Mouse (Mus musculus) heart, adult 2 months (tissue): ENCODE measurements at regions not wholly inside any gene's neighbourhood (a gene's known extent, or its start where the extent isn't known, plus 50 kb on each side); places are given as distances from the start of the nearest gene placed in this dataset.

Experiments used
- DNase-seq, 2 experiments: peaks; one replicate each; pipeline ENCODE4 v3.0.0; 2021
- H3K27ac ChIP-seq: fragments of 200-600 bp; 2 replicates; pipeline ENCODE4 v1.8.1; 2022
- H3K27me3 ChIP-seq: fragments of 200-500 bp; 2 replicates; pipeline ENCODE4 v1.6.1; 2012; ENCODE audit warnings: mild to moderate bottlenecking, low read length, inconsistent platforms, mixed read lengths; ENCODE audit not compliant: control insufficient read depth, insufficient read depth
- H3K36me3 ChIP-seq: fragments of 200-500 bp; 2 replicates; pipeline ENCODE4 v1.6.1; 2012; ENCODE audit warnings: low read length, inconsistent platforms; ENCODE audit not compliant: control insufficient read depth, insufficient read depth
- H3K4me1 ChIP-seq: fragments of 200-500 bp; 2 replicates; pipeline ENCODE4 v1.6.1; 2011; ENCODE audit warnings: low read length; ENCODE audit not compliant: control insufficient read depth, insufficient read depth
- H3K4me3 ChIP-seq: fragments of 200-600 bp; 2 replicates; pipeline ENCODE4 v1.8.1; 2022
- H3K79me2 ChIP-seq: fragments of 200-500 bp; replicated peaks from 2 replicates; pipeline ENCODE4 v1.6.1; 2012; ENCODE audit warnings: mild to moderate bottlenecking, inconsistent platforms, low read length, moderate library complexity, mixed read lengths; ENCODE audit not compliant: control insufficient read depth, insufficient read depth
- H3K9ac ChIP-seq: fragments of 200-500 bp; 2 replicates; pipeline ENCODE4 v1.6.1; 2012; ENCODE audit warnings: low read depth, mild to moderate bottlenecking, control low read depth, inconsistent platforms, low read length, mixed read lengths
- CTCF ChIP-seq: fragments of 200-600 bp; IDR thresholded peaks from 2 replicates; pipeline ENCODE4 v1.8.1; 2022; ENCODE audit warnings: antibody characterized with exemption, mild to moderate bottlenecking, moderate library complexity
- EP300 ChIP-seq: fragments of 200-500 bp; IDR thresholded peaks from 2 replicates; pipeline ENCODE4 v1.6.1; 2011; ENCODE audit warnings: low read depth, low read length, control low read depth; ENCODE audit not compliant: insufficient read depth
- POLR2A ChIP-seq: fragments of 200-500 bp; IDR thresholded peaks from 2 replicates; pipeline ENCODE4 v1.6.1; 2011; ENCODE audit warnings: mild to moderate bottlenecking, low read depth, low read length, control low read depth; ENCODE audit not compliant: insufficient read depth
- WGBS: fragments of 180-500 bp; shearing (Covaris S2); methylation state at CpG from one replicate; pipeline ENCODE4 v1.1.7; 2018; 5-methylcytosine and 5-hydroxymethylcytosine counted together
- intact Hi-C: fragments of 180-260 bp; cut with DNase I; formaldehyde crosslinking; loops from one replicate; pipeline ENCODE4 v1.15.1; 2025

DNA sequence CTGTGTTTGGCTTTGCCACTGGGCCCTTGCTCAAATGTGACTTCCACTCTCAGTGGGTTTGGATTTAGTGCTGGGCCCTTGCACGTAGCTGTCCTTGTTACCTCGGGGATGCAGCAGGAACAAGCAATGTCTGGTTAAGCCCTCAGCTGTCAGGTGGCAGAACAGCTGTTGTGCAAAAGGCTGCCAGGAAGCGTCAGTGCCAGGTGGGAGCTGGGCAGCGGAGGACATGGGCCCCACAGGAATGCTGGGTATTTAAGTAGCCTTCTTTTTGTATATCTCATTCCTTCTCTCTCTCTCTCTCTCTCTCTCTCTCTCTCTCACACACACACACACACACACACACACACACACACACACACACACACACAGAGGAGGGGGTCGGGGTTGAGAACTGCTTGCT lies 104.0 kb upstream of the Arhgap28 start:
- TF ChIP-seq CTCF (no peak), POLR2A (no peak), EP300 (no peak)
- 63% methylated on average over 5 of the region's 5 CpGs for WGBS
- Histone ChIP-seq H3K36me3 (no peaks in the 10 kb centered on the region), H3K4me1 (no peaks in the 10 kb centered on the region; the same call in 1 of the 2 replicates), H3K4me3 (no peak overlapping the region), H3K9ac (no peak overlapping the region), H3K27me3 (no peaks in the 10 kb centered on the region), H3K27ac (no peak overlapping the region), H3K79me2 (no peaks in the 10 kb centered on the region)
- no peak for DNase-seq
- intact Hi-C loops, result no loop called here

DNA sequence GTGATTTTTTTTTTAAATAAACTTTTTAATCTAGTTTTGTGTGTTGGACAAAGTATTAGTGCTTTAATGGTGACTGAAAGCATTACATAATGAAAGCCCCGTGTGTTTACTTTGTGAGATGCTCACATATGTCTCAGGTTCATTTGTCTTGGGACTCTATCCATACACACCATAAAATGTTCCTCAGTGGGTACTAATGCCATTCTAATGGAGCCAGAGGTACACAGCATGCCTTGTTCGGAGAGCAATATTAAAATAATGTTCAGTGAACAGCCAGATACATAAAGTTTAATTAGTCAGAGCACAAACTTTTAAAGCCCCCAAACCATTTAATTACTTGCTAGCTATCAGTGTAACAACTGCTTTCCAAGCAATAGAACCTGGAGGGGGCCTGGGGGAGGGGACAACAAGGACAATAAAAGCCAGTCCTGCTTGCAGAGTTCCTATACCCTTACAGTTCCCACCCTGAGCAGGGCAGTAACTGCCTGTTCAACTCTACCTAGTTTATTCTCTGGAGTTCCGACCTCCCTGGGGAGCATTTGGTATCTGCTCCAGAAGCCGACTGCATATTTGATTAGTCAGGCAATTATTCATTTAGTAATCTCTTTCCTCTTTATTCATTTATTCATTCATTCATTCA lies 108.0 kb upstream of the Arhgap28 start:
- no peak for DNase-seq
- no peak overlapping the region for H3K27ac ChIP-seq
- no peak overlapping the region for H3K4me3 ChIP-seq
- no peaks in the 10 kb centered on the region for H3K79me2 ChIP-seq
- H3K27me3 ChIP-seq, result no peaks in the 10 kb centered on the region
- intact Hi-C loops, result no loop called here
- no peaks in the 10 kb centered on the region for H3K4me1 ChIP-seq
- no peaks in the 10 kb centered on the region for H3K36me3 ChIP-seq
- TF ChIP-seq CTCF (no peak), EP300 (no peak), POLR2A (no peak)
- 79% methylated on average over 4 of the region's 4 CpGs for WGBS
- no peak overlapping the region for H3K9ac ChIP-seq

DNA sequence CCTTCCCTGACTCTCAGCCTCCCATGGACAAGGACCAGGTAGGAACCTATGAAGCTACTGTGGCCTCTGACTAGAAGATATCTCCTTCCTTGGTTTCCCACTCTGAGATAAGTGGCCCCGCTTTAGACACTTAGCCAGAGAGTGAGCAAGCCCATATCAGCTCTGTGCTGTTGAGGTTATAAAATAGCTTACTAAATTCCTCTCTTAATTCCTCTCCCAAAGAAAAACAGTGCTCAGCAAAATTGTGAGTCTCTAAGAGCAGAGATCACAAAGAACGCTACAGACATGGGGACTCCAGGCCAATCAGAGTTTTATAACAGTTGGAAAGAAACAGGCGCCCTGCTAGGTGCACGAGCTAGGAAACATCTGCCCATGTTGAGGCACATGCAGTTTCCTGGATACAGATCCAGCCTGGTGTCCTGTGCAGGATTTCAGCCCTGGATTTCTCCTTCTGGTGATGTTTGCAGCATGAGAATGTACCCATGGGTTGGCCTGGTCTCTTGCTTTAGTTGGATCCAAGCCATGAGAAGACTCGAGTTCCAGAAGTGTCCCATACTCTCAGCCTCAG lies 108.9 kb upstream of the Arhgap28 start:
- 49% methylated on average over 5 of the region's 5 CpGs for WGBS
- H3K4me1 ChIP-seq, result no peaks in the 10 kb centered on the region
- H3K9ac ChIP-seq, result no peak overlapping the region
- DNase-seq, result no peak
- H3K36me3 ChIP-seq, result no peaks in the 10 kb centered on the region
- TF ChIP-seq POLR2A (no peak), EP300 (no peak), CTCF (no peak)
- no peak overlapping the region for H3K27ac ChIP-seq
- H3K79me2 ChIP-seq, result no peaks in the 10 kb centered on the region
- no peaks in the 10 kb centered on the region for H3K27me3 ChIP-seq
- intact Hi-C loops, result no loop called here
- H3K4me3 ChIP-seq, result no peak overlapping the region

DNA sequence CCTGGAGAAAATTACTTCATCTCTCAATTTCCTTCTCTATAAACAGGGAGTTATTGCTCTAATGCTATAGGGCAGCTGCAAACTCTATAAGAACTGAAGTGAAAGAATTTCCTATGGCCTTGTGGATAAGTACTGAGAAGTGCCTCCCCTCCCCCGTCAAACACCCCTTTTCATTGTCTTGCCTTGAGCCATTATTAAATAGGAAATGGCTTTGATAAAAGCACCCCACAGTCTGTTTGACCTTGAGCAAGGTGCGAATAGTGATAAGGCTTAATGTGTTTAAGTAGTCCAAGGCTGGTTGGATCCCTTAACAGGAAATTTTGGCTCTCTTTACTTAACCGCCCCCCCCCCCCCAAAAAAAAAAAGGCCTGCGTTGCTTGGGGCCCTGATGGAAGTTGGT lies 111.7 kb upstream of the Arhgap28 start:
- Histone ChIP-seq H3K9ac (no peak overlapping the region), H3K79me2 (no peaks in the 10 kb centered on the region), H3K4me3 (no peak overlapping the region), H3K4me1 (no peaks in the 10 kb centered on the region), H3K27me3 (no peaks in the 10 kb centered on the region), H3K27ac (no peak overlapping the region), H3K36me3 (no peaks in the 10 kb centered on the region)
- intact Hi-C loops, result no loop called here
- no peak for TF ChIP-seq EP300
- TF ChIP-seq POLR2A, result no peak
- TF ChIP-seq CTCF, result no peak
- WGBS, result 41% methylated on average over 4 of the region's 4 CpGs
- no peak for DNase-seq

DNA sequence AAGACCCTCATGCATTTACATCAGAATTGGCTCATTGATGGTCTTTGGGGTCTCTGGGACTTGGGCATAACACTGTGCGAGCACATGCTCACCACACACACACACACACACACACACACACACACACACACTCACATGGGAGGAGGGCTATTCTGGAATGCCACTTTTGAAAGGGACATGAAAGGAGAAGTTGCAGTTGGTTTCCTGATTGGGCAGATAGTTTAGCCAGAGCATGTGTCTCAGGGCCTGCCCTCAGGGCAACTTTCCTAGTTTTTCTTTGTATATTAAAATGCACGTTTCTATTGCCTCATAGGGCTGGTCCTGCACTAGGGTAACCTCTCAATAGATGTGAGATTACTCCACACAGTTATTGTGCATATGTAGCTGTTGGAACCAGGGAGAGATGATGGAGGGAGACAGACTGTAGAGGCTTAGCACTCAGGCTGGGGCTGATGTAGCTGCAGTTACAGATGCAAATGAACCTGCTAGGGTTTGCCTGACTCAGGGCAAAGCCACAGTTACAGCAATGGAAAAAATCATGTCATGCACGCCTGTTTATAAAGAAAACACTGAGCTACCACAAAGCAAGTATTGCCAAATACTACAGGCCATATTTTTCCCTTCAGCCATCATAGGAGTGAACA lies 115.3 kb upstream of the Arhgap28 start:
- Histone ChIP-seq H3K9ac (no peak overlapping the region), H3K4me1 (no peaks in the 10 kb centered on the region)
- WGBS, result 63% methylated on average over 3 of the region's 3 CpGs

DNA sequence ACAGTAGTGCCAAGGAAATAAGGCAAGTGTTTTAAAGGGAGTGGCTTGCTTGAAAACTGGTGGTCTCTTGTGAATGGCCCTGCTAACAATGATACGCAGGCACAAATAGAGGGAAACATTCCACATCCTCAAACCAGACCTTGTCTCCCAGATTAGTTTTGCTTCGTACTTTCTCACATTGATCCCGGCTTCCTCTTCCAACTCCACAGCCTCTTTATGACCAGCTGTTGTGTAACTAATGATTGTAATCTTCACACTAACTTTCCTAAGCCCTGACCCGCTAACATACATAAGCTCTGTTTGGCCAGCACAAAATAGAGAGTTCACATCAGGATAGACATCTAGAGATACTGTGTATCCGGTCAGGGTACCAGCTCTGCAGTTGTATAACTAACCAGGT lies 116.3 kb upstream of the Arhgap28 start:
- H3K79me2 ChIP-seq, result no peaks in the 10 kb centered on the region
- H3K27ac ChIP-seq, result no peak overlapping the region
- no peak for DNase-seq
- H3K36me3 ChIP-seq, result no peaks in the 10 kb centered on the region
- H3K4me3 ChIP-seq, result no peak overlapping the region
- H3K4me1 ChIP-seq, result no peaks in the 10 kb centered on the region
- H3K9ac ChIP-seq, result no peak overlapping the region
- H3K27me3 ChIP-seq, result no peaks in the 10 kb centered on the region
- no peak for TF ChIP-seq EP300
- intact Hi-C loops, result no loop called here
- 58% methylated on average over 5 of the region's 5 CpGs for WGBS

More for the DNA sequence above, 115.3 kb upstream of the Arhgap28 start:
- no peak overlapping the region for H3K27ac ChIP-seq
- H3K36me3 ChIP-seq, result no peaks in the 10 kb centered on the region
- DNase-seq, result no peak
- TF ChIP-seq CTCF (no peak), POLR2A (no peak), EP300 (no peak)
- H3K27me3 ChIP-seq, result no peaks in the 10 kb centered on the region
- intact Hi-C loops, result no loop called here
- H3K79me2 ChIP-seq, result no peaks in the 10 kb centered on the region
- no peak overlapping the region for H3K4me3 ChIP-seq
